Mouse (Mus musculus) ES-E14 (cell line): ENCODE data around the gene Slc39a9.

Source experiments
- CHD2 ChIP-seq: IDR thresholded peaks from 2 replicates; pipeline ENCODE4 v1.6.1; 2014; ENCODE audit warnings: mild to moderate bottlenecking, low read depth, low read length, inconsistent platforms
- ZC3H11A ChIP-seq: IDR thresholded peaks from 2 replicates; pipeline ENCODE4 v1.6.1; 2012; ENCODE audit warnings: low read depth, mild to moderate bottlenecking, inconsistent platforms, low read length, borderline replicate concordance
- ZNF384 ChIP-seq: IDR thresholded peaks from 2 replicates; pipeline ENCODE4 v1.6.1; 2012; ENCODE audit warnings: low read depth, low read length, inconsistent platforms

DNA sequence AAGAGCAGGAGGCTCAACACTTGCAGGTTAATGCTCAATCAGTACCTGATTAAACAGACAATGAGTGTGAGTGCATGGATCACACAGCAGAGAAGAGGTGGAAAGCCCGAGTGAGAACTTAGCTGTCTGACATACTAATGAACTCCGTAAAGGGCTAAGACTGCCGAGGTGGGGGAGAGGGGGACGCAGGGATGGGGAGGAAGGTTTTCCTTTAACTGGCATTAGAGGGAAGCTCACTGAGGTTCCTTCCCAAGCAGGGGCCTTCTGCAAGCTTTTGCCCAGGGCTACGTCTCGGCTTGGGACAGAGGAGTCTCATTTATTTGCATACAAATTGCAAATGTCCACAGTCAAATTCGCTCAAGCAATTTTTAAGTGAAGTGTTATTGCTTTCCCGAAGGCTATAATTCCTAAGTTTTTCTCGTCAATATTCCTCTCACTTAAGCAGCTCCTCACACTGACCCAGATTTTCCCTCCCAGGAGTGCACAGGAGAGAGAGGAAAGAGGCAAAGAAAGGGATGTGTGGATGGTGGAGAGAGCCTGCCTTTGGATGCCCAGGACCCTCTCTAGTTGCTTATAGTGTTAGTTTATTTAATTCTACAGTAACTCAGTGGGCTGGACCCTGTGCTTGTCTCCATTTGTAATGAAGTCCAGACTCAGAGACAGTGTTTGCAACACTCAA is 31.4 kb upstream of the Slc39a9 start:
- no peak for TF ChIP-seq ZNF384
- TF ChIP-seq CHD2 = no peak
- no peak for TF ChIP-seq ZC3H11A
